Mouse (Mus musculus): ENCODE measurements around the gene Fbll1.

- TF ChIP-seq POLR2A (IDR thresholded peaks at IDR 0.05; ENCODE audit: extremely low read depth, insufficient read depth, low read length): no peak
- no peak for TF ChIP-seq CTCF (IDR thresholded peaks at IDR 0.05; ENCODE audit: low read depth, low read length)
Observed at GRCm38 (mm10) chr11:35766845-35767244, 31.8 kb downstream of the Fbll1 start.

All from liver, adult 2 months (tissue).